Mouse (Mus musculus): Measurements from ENCODE around the gene Rexo1.

- TF ChIP-seq CTCF (IDR thresholded peaks at IDR 0.05; ENCODE audit: low read depth) = peak; percentile 86
- TF ChIP-seq EP300 (optimal IDR thresholded peaks at IDR 0.05) = no peak
Measured at GRCm38 (mm10) chr10:80506222-80506621, 55.1 kb downstream of the Rexo1 start.

Measured in stomach, postnatal 0 days (tissue).